16 mouse cellular contexts compared by ENCODE assay signal in the genomic region with DNA sequence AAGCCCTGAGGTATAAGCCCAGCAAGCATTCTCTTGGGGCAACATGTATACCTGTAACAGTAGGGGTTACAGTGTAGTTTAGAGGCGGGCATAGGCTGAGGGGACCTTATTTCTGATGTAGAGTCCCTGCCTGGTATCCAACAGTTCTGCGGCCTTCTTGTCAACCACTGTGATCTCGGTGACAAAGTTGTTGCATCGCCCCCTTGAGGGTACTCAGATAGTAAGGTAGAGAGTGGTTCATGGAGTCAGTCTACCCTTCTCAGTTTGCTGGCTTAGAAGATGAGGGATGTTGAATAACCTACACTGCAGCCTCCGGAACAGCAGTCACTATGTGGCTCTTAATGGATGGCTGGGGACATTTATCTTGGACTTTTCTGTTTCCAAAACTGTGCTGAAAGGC.
"Had no signal": no experiment of that assay in that cellular context is flagged by ENCODE, and none has a peak within 500 bp of the region (broad histone marks: within the 10 kb centered on the region; RNA-seq: fewer than 3 reads in every experiment).

No protein-coding gene starts in this region.

- ATAC-seq: midbrain, embryonic 15.5 days had no signal

- H3K4me3 ChIP-seq: limb, embryonic 12.5 days; limb, embryonic 15.5 days; liver, embryonic 15.5 days; midbrain, embryonic 12.5 days; midbrain, embryonic 15.5 days; neural tube, embryonic 12.5 days; neural tube, embryonic 15.5 days had no signal

- H3K4me2 ChIP-seq: limb, embryonic 12.5 days; limb, embryonic 15.5 days; liver, embryonic 15.5 days; midbrain, embryonic 12.5 days; midbrain, embryonic 15.5 days; neural tube, embryonic 12.5 days; neural tube, embryonic 15.5 days had no signal

- H3K27me3 ChIP-seq: limb, embryonic 12.5 days; limb, embryonic 15.5 days; liver, embryonic 15.5 days; midbrain, embryonic 12.5 days; midbrain, embryonic 15.5 days; neural tube, embryonic 12.5 days; neural tube, embryonic 15.5 days had no signal

- H3K9me3 ChIP-seq: limb, embryonic 12.5 days; limb, embryonic 15.5 days; liver, embryonic 15.5 days; midbrain, embryonic 12.5 days; midbrain, embryonic 15.5 days; neural tube, embryonic 12.5 days; neural tube, embryonic 15.5 days had no signal

- H3K36me3 ChIP-seq: limb, embryonic 12.5 days; limb, embryonic 15.5 days; liver, embryonic 15.5 days; midbrain, embryonic 12.5 days; midbrain, embryonic 15.5 days; neural tube, embryonic 12.5 days; neural tube, embryonic 15.5 days had no signal

- H3K9ac ChIP-seq: limb, embryonic 12.5 days; limb, embryonic 15.5 days; liver, embryonic 15.5 days; midbrain, embryonic 12.5 days; midbrain, embryonic 15.5 days; neural tube, embryonic 12.5 days; neural tube, embryonic 15.5 days had no signal

- H3K27ac ChIP-seq: limb, embryonic 12.5 days; limb, embryonic 15.5 days; liver, embryonic 15.5 days; midbrain, embryonic 12.5 days; midbrain, embryonic 15.5 days; neural tube, embryonic 12.5 days; neural tube, embryonic 15.5 days; stomach, postnatal 0 days had no signal

- DNase-seq: kidney, adult 8-10 months; kidney, postnatal 14 days; kidney, postnatal 4 days; left cerebral cortex, postnatal 4 days; lung, adult 2 months; lung, postnatal 14 days; lung, postnatal 4 days; thymus, adult 2 months had no signal
